Mouse (Mus musculus): ENCODE measurements at regions not wholly inside any gene's neighbourhood (a gene's known extent, or its start where the extent isn't known, plus 50 kb on each side); places are given as distances from the start of the nearest gene placed in this dataset.
"Not testable (repeated sequence)": the region's sequence is repeated elsewhere in the genome, so short reads cannot be mapped to it uniquely, and the experiment has no call there.

DNA sequence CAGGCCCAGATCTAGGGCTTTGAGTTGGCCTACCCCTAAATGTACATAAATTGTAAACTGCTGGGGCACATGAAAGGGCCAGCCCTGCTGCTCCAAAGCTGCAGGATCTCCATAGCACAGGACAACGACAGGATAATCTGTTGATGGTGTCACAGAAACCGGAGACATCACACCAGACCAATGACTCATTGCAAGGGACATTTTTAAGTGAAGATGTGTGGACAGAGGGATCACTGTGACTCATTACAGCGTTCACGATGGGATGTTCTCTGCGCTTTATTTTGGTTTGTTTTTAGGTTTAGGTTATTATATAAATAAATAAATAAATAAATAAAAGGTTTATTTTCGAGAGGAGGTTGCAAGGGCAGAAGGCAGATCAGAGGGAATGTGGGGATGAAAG is 216.9 kb upstream of the Klf3 start:
- no peak for DNase-seq (ENCODE audit: low spot score in 2 of 2)

- DNase-seq (ENCODE audit: low spot score in 2 of 2), result no peak
These were observed 216.3 kb upstream of the Klf3 start for GRCm38 (mm10) chr5:64586933-64587332.

DNA sequence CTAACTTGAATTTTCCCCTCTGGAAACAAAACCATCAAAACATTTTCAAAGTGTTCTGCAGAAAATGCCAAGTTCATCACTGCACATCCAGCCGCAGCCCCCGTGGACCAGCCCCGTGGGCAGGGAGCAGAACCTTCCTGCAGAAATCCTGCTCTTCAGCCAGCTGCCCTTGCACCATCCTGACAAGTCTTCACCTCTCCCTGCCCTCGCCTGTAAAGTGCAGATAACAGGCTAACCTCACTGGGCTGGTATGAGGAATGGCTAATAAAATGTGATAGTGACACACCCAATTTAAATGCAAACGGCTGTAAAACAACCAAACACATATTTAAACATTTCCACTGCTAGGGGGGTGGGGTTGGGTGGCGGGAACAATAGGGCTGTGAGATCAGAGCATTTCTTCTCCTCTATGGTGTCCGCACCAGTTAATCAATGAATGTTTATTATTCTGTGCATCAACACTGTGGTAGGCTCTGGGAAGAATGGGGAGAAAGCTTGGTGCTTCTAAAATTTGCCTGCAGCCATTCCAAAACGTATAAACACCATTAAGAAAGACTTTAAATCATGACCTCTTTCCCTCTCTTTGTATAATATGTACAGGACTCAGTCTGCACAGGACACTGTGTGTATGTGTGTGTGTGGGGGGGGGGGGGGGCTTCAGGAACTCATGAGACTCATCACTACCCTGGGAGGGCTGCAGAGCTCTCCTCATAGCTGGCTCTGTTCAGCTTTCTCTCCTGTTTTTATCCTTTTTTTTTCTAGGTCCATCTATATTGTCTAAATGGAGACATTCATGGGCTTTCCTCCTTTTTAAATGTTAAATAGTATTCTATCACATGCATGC is 215.1 kb upstream of the Klf3 start:
- no peak for DNase-seq (ENCODE audit: low spot score in 2 of 2)

DNA sequence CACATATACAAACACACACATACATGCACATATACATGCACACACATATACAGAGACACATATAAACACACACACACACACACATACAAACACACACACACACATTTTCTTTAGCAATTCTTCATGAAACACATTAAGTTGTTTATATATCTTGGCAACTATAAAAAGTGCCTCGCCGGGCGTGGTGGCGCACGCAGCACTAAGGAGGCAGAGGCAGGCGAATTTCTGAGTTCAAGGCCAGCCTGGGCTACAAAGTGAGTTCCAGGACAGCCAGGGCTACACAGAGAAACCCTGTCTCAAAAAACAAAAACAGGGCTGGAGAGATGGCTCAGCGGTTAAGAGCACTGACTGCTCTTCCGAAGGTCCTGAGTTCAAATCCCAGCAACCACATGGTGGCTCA is 214.4 kb upstream of the Klf3 start:
- DNase-seq (ENCODE audit: low spot score in 2 of 2), result not testable (repeated sequence)

- no peak for DNase-seq (ENCODE audit: low spot score in 2 of 2)
These were observed 213.2 kb upstream of the Klf3 start for GRCm38 (mm10) chr5:64590036-64590435.

DNA sequence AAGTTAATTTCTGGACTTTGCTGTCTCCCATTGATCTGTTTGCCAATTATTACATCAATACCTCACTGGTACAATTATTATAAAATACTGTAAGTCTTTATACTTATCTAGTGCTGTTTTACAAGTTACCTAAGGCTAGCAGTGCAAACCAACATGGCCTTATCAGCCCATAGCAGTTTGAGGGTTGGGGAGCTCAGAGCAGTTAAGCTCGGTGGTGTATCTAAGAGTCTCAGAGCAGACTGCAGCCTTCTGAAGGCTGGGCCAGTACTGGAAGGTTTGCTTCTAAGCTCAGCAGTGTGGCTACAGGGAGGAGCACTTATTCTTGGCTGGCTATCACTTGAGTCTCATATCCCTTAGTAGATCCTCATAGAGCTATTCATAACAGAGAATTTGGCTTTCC is 212.4 kb upstream of the Klf3 start:
- DNase-seq (ENCODE audit: low spot score in 2 of 2), result no peak

DNA sequence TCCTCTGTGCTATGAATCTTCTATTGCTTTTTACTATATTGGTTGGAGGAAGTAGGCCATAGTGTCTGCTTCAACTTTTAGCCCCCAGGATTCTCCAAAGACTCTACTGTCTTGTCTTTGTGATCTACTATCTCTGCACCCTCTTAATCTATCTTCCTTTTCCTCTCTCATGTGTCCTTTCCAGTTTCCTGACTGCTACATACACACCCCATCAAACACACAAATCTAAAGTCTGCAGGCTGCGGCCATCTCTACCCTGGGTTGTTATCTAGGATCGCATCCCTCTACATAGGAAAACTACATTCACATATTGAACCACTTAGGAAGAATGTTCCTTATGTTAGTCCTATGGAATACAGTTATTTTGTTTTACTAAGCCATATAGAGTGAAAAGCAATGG is 211.4 kb upstream of the Klf3 start:
- no peak for DNase-seq (ENCODE audit: low spot score in 2 of 2)

DNA sequence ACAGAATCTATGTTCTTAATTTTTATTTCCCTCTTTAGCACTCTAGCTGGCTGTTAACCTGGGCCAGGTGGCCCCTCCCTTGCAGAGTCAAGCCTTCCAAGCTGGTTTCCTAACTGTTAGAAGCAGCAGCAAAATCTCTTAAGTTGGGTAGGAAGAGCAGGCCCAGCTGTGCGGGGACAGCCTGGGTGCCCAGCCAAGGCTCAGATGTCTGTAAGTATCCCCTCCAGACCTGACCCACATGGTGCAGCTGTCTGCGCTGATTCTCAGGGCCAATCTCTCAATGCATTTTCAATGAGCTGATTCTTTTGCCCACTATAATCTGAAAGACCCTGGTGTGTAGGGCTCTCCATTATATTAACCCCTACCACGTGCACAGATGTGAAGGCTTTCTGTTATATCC is 208.0 kb upstream of the Klf3 start:
- DNase-seq (ENCODE audit: low spot score in 2 of 2), result no peak

DNA sequence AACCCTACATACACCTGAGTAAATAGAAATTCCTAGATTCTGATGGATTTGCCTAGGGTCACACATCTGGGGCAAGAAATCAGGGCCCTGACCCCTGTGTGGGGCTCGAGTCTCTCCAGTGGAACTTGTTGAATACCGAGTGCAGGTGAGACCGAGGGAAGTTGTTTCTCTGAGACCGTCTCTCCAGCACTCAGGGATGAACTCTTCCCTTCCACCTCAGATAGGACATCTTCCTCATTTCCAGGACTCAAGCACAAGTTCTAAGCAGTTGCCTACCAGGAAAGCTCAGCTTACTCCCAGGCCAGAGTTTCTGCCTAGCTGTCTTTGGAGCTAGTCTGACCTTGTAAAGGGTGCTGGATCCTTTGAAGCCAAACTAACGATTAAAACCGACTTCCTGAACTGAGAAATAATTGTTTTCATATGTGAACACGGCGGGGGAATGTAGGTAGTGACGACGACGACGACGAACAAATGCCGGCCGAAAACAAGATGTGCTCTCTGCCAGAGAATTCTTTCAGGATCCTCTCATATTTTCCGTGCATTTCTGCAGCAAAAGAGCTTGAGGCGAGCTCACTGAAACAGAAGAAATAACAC is 207.3 kb upstream of the Klf3 start:
- no peak for DNase-seq (ENCODE audit: low spot score in 2 of 2)

DNA sequence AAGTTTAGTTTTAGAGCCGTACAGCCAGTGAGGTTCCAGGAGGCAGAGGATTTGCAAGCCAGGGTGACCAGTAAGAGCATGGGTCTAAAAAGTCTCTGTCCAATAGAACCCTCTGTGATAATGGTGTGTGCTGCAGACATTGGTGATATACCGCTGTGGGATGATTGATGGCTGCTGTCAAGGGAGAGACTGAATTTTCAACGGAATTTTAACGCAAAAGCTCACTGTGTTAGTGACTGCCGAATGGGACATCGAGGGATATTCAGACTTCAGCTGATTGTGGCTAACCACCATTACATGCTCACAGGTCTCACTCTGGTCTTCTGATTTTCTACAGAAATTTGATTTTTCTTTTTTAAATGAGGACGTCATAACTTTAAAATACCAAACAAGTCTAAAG is 206.2 kb upstream of the Klf3 start:
- no peak for DNase-seq (ENCODE audit: low spot score in 2 of 2)

DNA sequence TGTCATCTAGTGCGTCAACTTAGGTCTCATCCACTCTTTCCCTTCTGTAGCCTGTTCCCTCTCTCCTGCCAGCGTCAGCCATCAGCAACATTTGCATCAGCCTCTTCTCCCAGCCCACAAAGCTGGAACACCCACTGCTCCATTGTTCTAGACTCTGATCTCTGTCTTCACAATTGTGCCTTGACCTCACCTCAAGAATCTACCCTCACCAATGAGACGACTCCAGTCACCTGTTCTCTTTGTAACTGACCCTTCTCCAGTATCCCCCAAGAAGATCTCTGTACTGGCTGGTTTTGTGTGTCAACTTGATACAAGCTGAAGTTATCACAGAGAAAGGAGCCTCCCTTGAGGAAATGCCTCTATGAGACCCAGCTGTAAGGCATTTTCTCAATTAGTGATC is 205.7 kb upstream of the Klf3 start:
- no peak for DNase-seq (ENCODE audit: low spot score in 2 of 2)

- no peak for DNase-seq (ENCODE audit: low spot score in 2 of 2)
These were observed 204.6 kb upstream of the Klf3 start for GRCm38 (mm10) chr5:64598606-64599005.

DNA sequence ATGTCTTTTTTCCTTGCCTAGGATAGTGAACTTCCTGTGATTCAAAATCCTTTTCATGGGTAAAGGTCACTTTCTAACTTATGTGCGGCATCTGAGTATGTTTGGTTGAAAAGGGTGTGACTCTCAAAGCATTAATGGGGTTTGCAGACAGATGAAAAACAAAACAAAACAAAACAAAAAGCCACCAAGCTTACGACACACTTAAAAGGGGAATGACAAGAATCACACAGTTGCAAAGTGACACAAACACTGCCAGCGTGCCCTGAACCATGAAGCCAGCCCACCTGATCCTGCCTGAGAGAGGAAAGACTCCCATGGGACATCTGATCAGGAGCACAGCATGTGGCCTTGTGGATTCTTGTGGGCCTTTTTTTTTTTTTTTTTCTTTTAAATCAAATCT is 204.2 kb upstream of the Klf3 start:
- DNase-seq (ENCODE audit: low spot score in 2 of 2), result no peak

DNA sequence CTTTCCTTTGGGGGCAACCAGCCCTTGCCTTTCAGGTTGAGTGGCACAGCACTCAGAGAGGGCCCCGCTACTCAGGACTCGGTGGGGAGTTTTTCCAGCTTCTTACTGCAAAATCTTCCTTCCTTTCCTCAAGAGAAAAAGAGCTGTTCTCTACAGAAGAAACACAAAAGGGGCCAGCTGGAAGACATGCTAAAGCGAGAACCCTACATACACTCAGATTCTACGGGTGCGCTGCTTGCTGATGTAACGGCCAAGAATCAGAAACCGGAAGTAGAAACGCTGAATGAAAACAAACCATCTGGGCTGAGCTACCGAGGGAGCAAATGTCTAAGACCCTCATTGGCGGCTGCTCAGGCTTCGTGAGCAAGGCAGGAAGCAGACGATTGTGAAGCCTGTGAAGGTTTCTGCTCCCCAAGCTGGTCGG is 203.3 kb upstream of the Klf3 start:
- peak; percentile 38 to 50 for DNase-seq (ENCODE audit: low spot score in 2 of 2)

DNA sequence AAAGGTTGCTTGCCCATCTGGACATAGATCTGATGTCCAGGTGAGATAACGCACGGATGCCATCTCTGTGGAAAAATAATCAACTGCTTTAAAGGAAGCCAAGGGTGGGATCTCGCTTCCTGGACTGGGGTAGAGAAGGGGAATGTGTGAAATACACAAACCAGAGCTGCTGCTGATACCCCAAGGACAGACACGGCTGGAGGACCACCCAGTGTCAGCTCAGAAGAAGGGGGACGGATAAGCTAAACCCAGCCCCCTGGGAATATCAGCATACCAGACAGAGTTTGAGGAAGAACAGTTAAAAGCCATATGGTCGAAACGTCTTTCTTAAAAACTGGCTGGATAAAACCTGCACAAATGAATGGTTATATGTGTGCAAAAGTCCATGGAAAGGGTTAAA is 202.8 kb upstream of the Klf3 start:
- no peak for DNase-seq (ENCODE audit: low spot score in 2 of 2)

- DNase-seq (ENCODE audit: low spot score in 2 of 2), result no peak
These were observed 202.4 kb upstream of the Klf3 start for GRCm38 (mm10) chr5:64600811-64601210.

DNA sequence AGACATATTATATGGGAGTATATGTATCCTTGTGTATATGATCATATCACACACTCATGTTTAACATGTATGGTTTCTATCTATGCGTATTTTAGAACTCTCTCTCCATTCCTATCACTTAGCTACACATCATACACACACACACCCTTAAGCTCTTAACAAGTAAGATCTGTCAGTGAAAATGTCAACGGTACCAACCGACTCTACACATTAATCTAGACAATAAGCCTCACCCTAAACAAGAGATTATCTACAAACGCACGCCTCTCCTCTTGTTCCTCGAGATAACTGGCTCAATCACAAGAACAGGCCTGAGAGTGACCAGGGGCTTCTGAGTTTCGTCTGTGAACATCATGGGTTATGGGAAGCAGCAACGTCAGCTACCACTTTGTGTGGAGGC is 201.9 kb upstream of the Klf3 start:
- DNase-seq (ENCODE audit: low spot score in 2 of 2), result no peak

DNA sequence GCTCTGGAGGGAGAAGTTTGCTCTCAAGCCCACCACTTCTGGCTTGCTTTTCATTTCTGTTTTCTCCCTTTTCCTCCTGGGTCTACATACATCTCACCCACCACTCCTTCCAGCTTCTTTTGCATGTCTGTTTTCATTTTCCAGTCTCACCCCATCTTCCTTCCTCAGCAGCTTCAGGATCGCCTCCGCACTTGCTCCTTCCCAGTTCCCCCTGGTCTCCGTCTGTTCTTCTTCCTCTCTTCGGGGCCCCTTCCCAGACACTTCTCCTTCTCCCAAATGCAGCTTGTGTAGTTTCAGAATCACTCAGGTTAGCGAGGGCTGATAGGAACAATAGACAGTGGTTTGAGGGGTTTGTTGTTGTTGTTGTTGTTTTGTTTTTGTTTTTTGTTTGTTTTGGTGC is 201.4 kb upstream of the Klf3 start:
- DNase-seq (ENCODE audit: low spot score in 2 of 2), result peak in 1 of 2 experiments; percentile 47

GRCm38 (mm10) chr5:64602356-64602936 is 200.7 kb upstream of the Klf3 start:
- no peak for DNase-seq (ENCODE audit: low spot score in 2 of 2)

GRCm38 (mm10) chr5:64602996-64603755 is 200.0 kb upstream of the Klf3 start:
- DNase-seq (ENCODE audit: low spot score in 2 of 2), result no peak

GRCm38 (mm10) chr5:64605171-64605570 is 198.0 kb upstream of the Klf3 start:
- no peak for DNase-seq (ENCODE audit: low spot score in 2 of 2)

- DNase-seq (ENCODE audit: low spot score in 2 of 2), result no peak
These were observed 197.2 kb upstream of the Klf3 start for GRCm38 (mm10) chr5:64605991-64606390.

Data from right cerebral cortex, postnatal 10 days (tissue).